Mouse (Mus musculus) embryonic facial prominence, embryonic 15.5 days (tissue): ENCODE measurements around the gene 2010005H15Rik. TPM values are rescaled to one million over a fixed set of nuclear protein-coding genes. Genes with fewer than 3 reads are reported as not detected.
"Not testable (repeated sequence)": the region's sequence is repeated elsewhere in the genome, so short reads cannot be mapped to it uniquely, and the experiment has no call there.

ENCODE experiments used
- ATAC-seq: fragments of 200-750 bp; cut with Nextera tagmentation; 2 replicates; pipeline ENCODE4 v1.8.0; 2017; ENCODE audit warnings: low read depth, moderate TSS enrichment; ENCODE audit not compliant: insufficient number of reproducible peaks, low FRiP score, low TSS enrichment
- H3K27ac ChIP-seq: fragments of 300-500 bp; sonication (generic); replicated peaks from 2 replicates; pipeline ENCODE4 v1.5.1; 2015; ENCODE audit warnings: mild to moderate bottlenecking, inconsistent platforms
- H3K27me3 ChIP-seq: fragments of 300-500 bp; sonication (generic); 2 replicates; pipeline ENCODE4 v1.6.1; 2015; ENCODE audit warnings: inconsistent platforms
- H3K36me3 ChIP-seq: fragments of 300-500 bp; sonication (generic); 2 replicates; pipeline ENCODE4 v1.6.1; 2015; ENCODE audit warnings: mild to moderate bottlenecking, inconsistent platforms
- H3K4me1 ChIP-seq: fragments of 300-500 bp; sonication (generic); 2 replicates; pipeline ENCODE4 v1.6.1; 2015; ENCODE audit warnings: inconsistent platforms
- H3K4me2 ChIP-seq: fragments of 300-500 bp; sonication (generic); replicated peaks from 2 replicates; pipeline ENCODE4 v1.6.1; 2015; ENCODE audit warnings: mild to moderate bottlenecking, inconsistent platforms
- H3K4me3 ChIP-seq: fragments of 300-500 bp; sonication (generic); replicated peaks from 2 replicates; pipeline ENCODE4 v1.5.1; 2015; ENCODE audit warnings: mild to moderate bottlenecking, inconsistent platforms
- H3K9ac ChIP-seq: fragments of 300-500 bp; sonication (generic); 2 replicates; pipeline ENCODE4 v1.6.1; 2015; ENCODE audit warnings: inconsistent platforms
- H3K9me3 ChIP-seq: fragments of 300-500 bp; sonication (generic); replicated peaks from 2 replicates; pipeline ENCODE4 v1.6.1; 2016; ENCODE audit warnings: inconsistent platforms
- WGBS: fragments of 180-500 bp; shearing (Covaris S2); methylation state at CpG from one replicate; pipeline ENCODE4 v1.1.7; 2015; 5-methylcytosine and 5-hydroxymethylcytosine counted together
- polyA plus RNA-seq: library from polyadenylated mRNA; unstranded; fragments of >200 nt; fragmentation: Nextera tagmentation; extraction: Ambion mirVana; gene quantifications from 2 replicates; pipeline ENCODE4 v1.2.1, GENCODE M21; 2015

Gene 2010005H15Rik
- polyA plus RNA-seq = 2.1 and 2.5 TPM in 2 replicates

- not testable (repeated sequence) for H3K9me3 ChIP-seq, ATAC-seq, H3K4me2 ChIP-seq, H3K9ac ChIP-seq, H3K27me3 ChIP-seq, H3K4me1 ChIP-seq, H3K27ac ChIP-seq, H3K4me3 ChIP-seq, H3K36me3 ChIP-seq
- WGBS = 88% methylated on average over 7 of the region's 7 CpGs
Observed at GRCm38 (mm10) chr16:36221168-36221567, at the start of gene 2010005H15Rik. Gene 2010005H15Rik, plus strand, starts transcription at chr16:36221468.

GRCm38 (mm10) chr16:36176108-36176507 is 45.2 kb upstream of the 2010005H15Rik start:
- no peak for ATAC-seq
- H3K4me3 ChIP-seq = no peak overlapping the region

GRCm38 (mm10) chr16:36179910-36180309 is 41.4 kb upstream of the 2010005H15Rik start:
- 77% methylated on average over 2 of the region's 2 CpGs for WGBS
- no peak overlapping the region for H3K4me2 ChIP-seq
- H3K36me3 ChIP-seq = no peaks in the 10 kb centered on the region
- no peaks in the 10 kb centered on the region for H3K4me1 ChIP-seq
- no peak overlapping the region for H3K9ac ChIP-seq
- H3K27me3 ChIP-seq = no peaks in the 10 kb centered on the region
- no peak for ATAC-seq
- no peak overlapping the region for H3K27ac ChIP-seq
- no peak overlapping the region for H3K4me3 ChIP-seq
- H3K9me3 ChIP-seq = no peaks in the 10 kb centered on the region

More at GRCm38 (mm10) chr16:36176108-36176507, 45.2 kb upstream of the 2010005H15Rik start:
- H3K36me3 ChIP-seq = no peaks in the 10 kb centered on the region
- no peaks in the 10 kb centered on the region for H3K9me3 ChIP-seq
- H3K4me2 ChIP-seq = no peak overlapping the region
- no peaks in the 10 kb centered on the region for H3K27me3 ChIP-seq
- H3K27ac ChIP-seq = no peak overlapping the region
- no peaks in the 10 kb centered on the region for H3K4me1 ChIP-seq
- no peak overlapping the region for H3K9ac ChIP-seq

- not testable (repeated sequence) for H3K36me3 ChIP-seq, H3K4me1 ChIP-seq, H3K4me3 ChIP-seq, ATAC-seq, H3K27me3 ChIP-seq, H3K9me3 ChIP-seq, H3K27ac ChIP-seq, H3K9ac ChIP-seq, H3K4me2 ChIP-seq
- WGBS = 72% methylated on average over 4 of the region's 4 CpGs
Observed at GRCm38 (mm10) chr16:36183912-36184311, 37.4 kb upstream of the 2010005H15Rik start, which contains the start of gene Gm5483. Gene Gm5483, plus strand, starts transcription at chr16:36184212.

GRCm38 (mm10) chr16:36199226-36199625 is 22.0 kb upstream of the 2010005H15Rik start:
- H3K9me3 ChIP-seq = no peaks in the 10 kb centered on the region
- H3K4me3 ChIP-seq = no peak overlapping the region

GRCm38 (mm10) chr16:36203846-36204245 is 17.4 kb upstream of the 2010005H15Rik start:
- no peak overlapping the region for H3K4me3 ChIP-seq
- no peaks in the 10 kb centered on the region for H3K9me3 ChIP-seq
- no peaks in the 10 kb centered on the region for H3K4me1 ChIP-seq
- no peak overlapping the region for H3K27ac ChIP-seq
- H3K36me3 ChIP-seq = no peaks in the 10 kb centered on the region
- 63% methylated on average over 5 of the region's 5 CpGs for WGBS
- ATAC-seq = no peak
- no peak overlapping the region for H3K9ac ChIP-seq
- no peak overlapping the region for H3K4me2 ChIP-seq
- no peaks in the 10 kb centered on the region for H3K27me3 ChIP-seq

More at GRCm38 (mm10) chr16:36199226-36199625, 22.0 kb upstream of the 2010005H15Rik start:
- H3K36me3 ChIP-seq = no peaks in the 10 kb centered on the region
- H3K27ac ChIP-seq = no peak overlapping the region
- no peak for ATAC-seq
- no peak overlapping the region for H3K4me2 ChIP-seq
- 48% methylated on average over 19 of the region's 19 CpGs for WGBS
- H3K27me3 ChIP-seq = no peaks in the 10 kb centered on the region
- no peak overlapping the region for H3K9ac ChIP-seq
- no peaks in the 10 kb centered on the region for H3K4me1 ChIP-seq

- not testable (repeated sequence) for H3K36me3 ChIP-seq, H3K4me1 ChIP-seq, H3K4me3 ChIP-seq, H3K27me3 ChIP-seq, ATAC-seq, H3K27ac ChIP-seq, H3K9me3 ChIP-seq, H3K9ac ChIP-seq, H3K4me2 ChIP-seq
- 44% methylated on average over 2 of the region's 2 CpGs for WGBS
Observed at GRCm38 (mm10) chr16:36205684-36206083, 15.6 kb upstream of the 2010005H15Rik start.

GRCm38 (mm10) chr16:36209967-36210453 is 11.3 kb upstream of the 2010005H15Rik start, which contains the start of gene Gm5416:
Gene Gm5416, plus strand, starts transcription at chr16:36210403.
- Histone ChIP-seq H3K27ac (no peak within 1 kb of the TSS), H3K4me3 (no peak within 1 kb of the TSS), H3K4me1 (no peaks in the 10 kb centered on the region), H3K9me3 (no peaks in the 10 kb centered on the region), H3K27me3 (no peaks in the 10 kb centered on the region), H3K4me2 (no peak within 1 kb of the TSS), H3K9ac (no peak within 1 kb of the TSS), H3K36me3 (no peaks in the 10 kb centered on the region)
- 62% methylated on average over 2 of the region's 2 CpGs for WGBS
- no peak for ATAC-seq

- ATAC-seq, H3K9ac ChIP-seq, H3K36me3 ChIP-seq, H3K4me3 ChIP-seq, H3K27ac ChIP-seq, H3K4me1 ChIP-seq, H3K4me2 ChIP-seq, H3K9me3 ChIP-seq, H3K27me3 ChIP-seq: not testable (repeated sequence)
Observed at GRCm38 (mm10) chr16:36260585-36260984, 39.3 kb downstream of the 2010005H15Rik start.

GRCm38 (mm10) chr16:36276796-36277195 is 55.5 kb downstream of the 2010005H15Rik start, which contains the start of gene Stfa1:
Gene Stfa1, plus strand, starts transcription at chr16:36276951.
- not testable (repeated sequence) for H3K36me3 ChIP-seq, H3K9ac ChIP-seq, H3K4me2 ChIP-seq, ATAC-seq, H3K4me3 ChIP-seq, H3K4me1 ChIP-seq, H3K27me3 ChIP-seq, H3K27ac ChIP-seq, H3K9me3 ChIP-seq
- WGBS = 71% methylated on average over 4 of the region's 4 CpGs

- ATAC-seq = no peak
- H3K9ac ChIP-seq = no peak overlapping the region
- no peak overlapping the region for H3K4me2 ChIP-seq
- H3K4me3 ChIP-seq = no peak overlapping the region
- no peaks in the 10 kb centered on the region for H3K9me3 ChIP-seq
- H3K36me3 ChIP-seq = no peaks in the 10 kb centered on the region
- no peak overlapping the region for H3K27ac ChIP-seq
- no peaks in the 10 kb centered on the region for H3K4me1 ChIP-seq
- H3K27me3 ChIP-seq = no peaks in the 10 kb centered on the region
- 75% methylated on average over 4 of the region's 4 CpGs for WGBS
Observed at GRCm38 (mm10) chr16:36289140-36289539, 67.9 kb downstream of the 2010005H15Rik start.
